Mouse (Mus musculus) intestine, embryonic 14.5 days (tissue): ENCODE results near the gene Zfp839. TPM values are rescaled to one million over a fixed set of nuclear protein-coding genes. Genes with fewer than 3 reads are reported as not detected.
A peak's percentile ranks its signal among the peaks of the same experiment; 100 is the strongest.
"Not testable (repeated sequence)": the region's sequence is repeated elsewhere in the genome, so short reads cannot be mapped to it uniquely, and the experiment has no call there.

Experiments
- ATAC-seq: fragments of 200-750 bp; cut with Nextera tagmentation; replicated peaks from 2 replicates; pipeline ENCODE4 v1.8.0; 2017; ENCODE audit warnings: low read depth, moderate number of reproducible peaks, moderate TSS enrichment, moderate library complexity; ENCODE audit not compliant: low FRiP score, low TSS enrichment
- DNase-seq: peaks from one replicate; pipeline ENCODE4 v3.0.0-alpha.2; 2018; ENCODE audit warnings: low spot score
- H3K27ac ChIP-seq: fragments of 300-500 bp; sonication (generic); 2 replicates; pipeline ENCODE4 v1.5.1; 2014; ENCODE audit warnings: low read depth, mild to moderate bottlenecking, control low read depth
- H3K27me3 ChIP-seq: fragments of 300-500 bp; sonication (generic); replicated peaks from 2 replicates; pipeline ENCODE4 v1.6.1; 2014; ENCODE audit warnings: low read length, control low read depth; ENCODE audit not compliant: control insufficient read depth, insufficient read depth
- H3K36me3 ChIP-seq: fragments of 300-500 bp; sonication (generic); 2 replicates; pipeline ENCODE4 v1.6.1; 2014; ENCODE audit warnings: low read length, control low read depth; ENCODE audit not compliant: control insufficient read depth, insufficient read depth
- H3K4me1 ChIP-seq: fragments of 300-500 bp; sonication (generic); replicated peaks from 2 replicates; pipeline ENCODE4 v1.6.1; 2014; ENCODE audit warnings: low read length, control low read depth, mixed read lengths; ENCODE audit not compliant: control insufficient read depth, insufficient read depth
- H3K4me2 ChIP-seq: fragments of 300-500 bp; sonication (generic); 2 replicates; pipeline ENCODE4 v1.6.1; 2014; ENCODE audit warnings: low read length
- H3K4me3 ChIP-seq: fragments of 300-500 bp; sonication (generic); 2 replicates; pipeline ENCODE4 v1.5.1; 2014; ENCODE audit warnings: low read depth, low read length, control low read depth, mixed read lengths
- H3K9ac ChIP-seq: fragments of 300-500 bp; sonication (generic); 2 replicates; pipeline ENCODE4 v1.6.1; 2014; ENCODE audit warnings: mild to moderate bottlenecking, low read length
- H3K9me3 ChIP-seq: fragments of 300-500 bp; sonication (generic); 2 replicates; pipeline ENCODE4 v1.6.1; 2016; ENCODE audit warnings: low read length, control low read depth; ENCODE audit not compliant: control insufficient read depth
- WGBS: fragments of 180-500 bp; shearing (Covaris S2); extraction: QIAGEN DNeasy Blood & Tissue Kit; methylation state at CpG from one replicate; pipeline ENCODE4 v1.1.7; 2014; 5-methylcytosine and 5-hydroxymethylcytosine counted together
- polyA plus RNA-seq: library from polyadenylated mRNA; unstranded; fragments of >200 nt; fragmentation: Nextera tagmentation; extraction: Ambion mirVana; gene quantifications from 2 replicates; pipeline ENCODE4 v1.2.1, GENCODE M21; 2014

Gene Zfp839
- polyA plus RNA-seq, 1 experiment from 2014 or later, result 5.4 TPM

DNA sequence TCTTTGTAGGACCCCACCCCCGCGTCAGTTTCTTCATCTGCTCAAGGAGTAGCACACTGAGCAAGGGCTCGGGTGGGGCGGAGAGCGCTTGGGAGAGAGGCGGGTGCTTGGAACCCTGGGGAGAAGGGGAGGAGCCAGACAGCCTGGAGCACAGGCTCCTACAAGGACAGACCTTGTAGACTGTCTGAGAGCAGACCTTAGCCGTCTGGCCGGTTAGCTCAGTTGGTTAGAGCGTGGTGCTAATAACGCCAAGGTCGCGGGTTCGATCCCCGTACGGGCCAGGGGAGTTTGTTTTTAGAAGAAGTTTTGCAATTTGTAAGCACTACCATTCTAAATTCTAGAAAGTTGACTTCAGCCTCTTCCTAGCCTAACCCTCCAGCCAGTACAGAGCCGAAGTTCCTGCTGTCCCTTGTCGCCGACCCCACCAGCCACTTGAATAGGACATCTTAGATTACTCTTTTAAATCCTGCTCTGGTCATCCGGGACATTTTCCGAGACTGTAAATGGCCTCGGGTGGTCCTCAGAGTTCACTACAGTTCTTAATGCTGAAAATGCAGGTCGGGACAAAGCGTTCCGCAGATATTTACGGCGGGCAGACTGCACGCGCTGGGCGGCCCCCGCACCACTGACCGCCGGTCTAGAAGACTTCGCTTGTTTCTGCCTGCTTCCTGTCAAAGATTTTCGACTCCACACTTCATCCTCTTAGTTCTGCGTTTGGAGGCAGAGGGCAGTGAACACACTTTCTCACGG is 4.7 kb upstream of the Zfp839 start:
- Histone ChIP-seq H3K27me3 (no peaks in the 10 kb centered on the region), H3K4me2 (peak overlapping the region; percentile 69), H3K9ac (peak overlapping the region; percentile 41), H3K36me3 (no peaks in the 10 kb centered on the region), H3K4me3 (peak overlapping the region; percentile 64), H3K27ac (peak overlapping the region; percentile 60), H3K9me3 (no peaks in the 10 kb centered on the region), H3K4me1 (peaks cover 13% of the 10 kb centered on the region)
- under 1% methylated on average over 36 of the region's 36 CpGs for WGBS
- DNase-seq, result peak; percentile 100
- peak; percentile 91 for ATAC-seq

DNA sequence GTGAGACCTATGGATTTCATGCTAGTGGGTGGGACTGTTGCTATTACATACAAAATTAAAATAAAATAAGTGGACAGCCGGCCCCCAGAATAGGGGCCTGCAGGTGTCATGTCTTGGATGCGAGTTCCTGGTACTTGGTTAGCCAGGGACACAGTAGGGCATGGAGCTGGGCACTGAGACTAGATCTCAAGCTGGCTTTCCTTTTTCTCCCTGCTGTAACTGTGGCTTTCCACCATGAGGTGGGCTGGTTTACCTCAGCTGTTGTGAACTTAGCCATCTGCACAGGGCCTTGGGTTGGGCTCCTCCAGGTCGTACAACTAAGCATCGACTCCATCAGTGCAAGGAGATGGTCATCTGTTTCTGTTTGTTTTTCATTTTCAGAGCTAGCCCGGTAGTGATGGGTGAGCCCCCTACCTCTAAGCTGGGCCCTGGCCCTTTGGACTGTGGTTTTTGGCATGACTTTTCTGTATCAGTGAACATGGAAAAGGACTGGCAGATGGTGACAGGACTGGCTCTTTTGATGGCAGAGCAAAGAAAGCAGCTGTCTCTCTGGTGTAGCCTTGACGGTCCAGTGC is 3.8 kb upstream of the Zfp839 start:
- WGBS, result 68% methylated on average over 6 of the region's 6 CpGs
- Histone ChIP-seq H3K4me2 (peak overlapping the region; percentile 69), H3K36me3 (no peaks in the 10 kb centered on the region), H3K9me3 (no peaks in the 10 kb centered on the region), H3K9ac (no peak overlapping the region; the same call in 1 of the 2 replicates), H3K27me3 (no peaks in the 10 kb centered on the region), H3K4me3 (peak overlapping the region; percentile 64), H3K4me1 (peaks cover 17% of the 10 kb centered on the region), H3K27ac (no peak overlapping the region)
- ATAC-seq, result no peak
- no peak for DNase-seq

DNA sequence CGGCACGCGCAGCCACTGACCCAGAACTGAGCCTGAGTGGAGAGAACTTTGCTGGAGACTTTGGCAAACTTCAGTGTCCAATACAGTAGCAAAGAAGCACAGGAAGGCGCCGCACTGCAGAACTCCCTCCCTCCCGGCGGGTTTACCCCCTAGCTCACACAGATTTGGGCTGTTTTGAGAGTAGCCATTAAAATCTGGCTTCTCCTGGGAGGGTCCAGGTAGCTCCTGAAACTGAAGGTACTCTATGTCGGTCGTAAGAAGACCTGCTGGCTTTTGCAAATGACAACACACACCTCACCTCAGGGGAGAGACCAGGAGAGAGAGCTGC is 840 bp downstream of the Zfp839 start:
- H3K4me1 ChIP-seq, result peaks cover 24% of the 10 kb centered on the region
- 14% methylated on average over 9 of the region's 9 CpGs for WGBS
- ATAC-seq (no peak), DNase-seq (peak; percentile 54)
- no peaks in the 10 kb centered on the region for H3K9me3 ChIP-seq
- H3K27ac ChIP-seq, result peak overlapping the region; percentile 82
- H3K36me3 ChIP-seq, result peaks cover 11% of the 10 kb centered on the region
- peak overlapping the region; percentile 66 for H3K4me3 ChIP-seq
- peak overlapping the region; percentile 69 for H3K4me2 ChIP-seq
- H3K27me3 ChIP-seq, result no peaks in the 10 kb centered on the region
- H3K9ac ChIP-seq, result peak overlapping the region; percentile 86

DNA sequence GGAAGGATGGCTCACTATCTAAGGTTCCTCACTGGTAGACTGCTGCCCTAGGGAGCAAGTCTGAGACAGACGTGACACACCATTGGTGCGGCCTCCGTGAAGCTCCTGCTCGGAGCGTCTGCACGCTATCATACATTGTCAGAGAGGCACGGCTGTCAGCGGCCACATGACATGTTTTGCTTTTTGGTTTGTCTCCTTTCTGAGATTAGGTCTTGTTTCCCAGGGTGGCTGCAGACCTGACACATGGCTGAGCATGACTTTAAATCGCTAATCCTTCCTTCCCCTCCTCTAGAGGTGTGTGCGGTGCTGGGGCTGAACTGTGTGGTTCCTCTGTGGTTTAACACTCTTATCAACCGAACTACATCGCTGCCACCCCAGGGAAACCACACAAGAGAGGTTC is 1.4 kb downstream of the Zfp839 start:
- H3K9ac ChIP-seq, result no peak overlapping the region; the same call in 1 of the 2 replicates
- no peaks in the 10 kb centered on the region for H3K9me3 ChIP-seq
- H3K4me3 ChIP-seq, result peak overlapping the region; percentile 66; the same call in 1 of the 2 replicates
- H3K27ac ChIP-seq, result no peak overlapping the region
- H3K4me2 ChIP-seq, result peak overlapping the region; percentile 69
- WGBS, result 70% methylated on average over 12 of the region's 12 CpGs
- H3K4me1 ChIP-seq, result peaks cover 19% of the 10 kb centered on the region
- no peaks in the 10 kb centered on the region for H3K27me3 ChIP-seq
- peaks cover 16% of the 10 kb centered on the region for H3K36me3 ChIP-seq
- DNase-seq (no peak), ATAC-seq (no peak)

DNA sequence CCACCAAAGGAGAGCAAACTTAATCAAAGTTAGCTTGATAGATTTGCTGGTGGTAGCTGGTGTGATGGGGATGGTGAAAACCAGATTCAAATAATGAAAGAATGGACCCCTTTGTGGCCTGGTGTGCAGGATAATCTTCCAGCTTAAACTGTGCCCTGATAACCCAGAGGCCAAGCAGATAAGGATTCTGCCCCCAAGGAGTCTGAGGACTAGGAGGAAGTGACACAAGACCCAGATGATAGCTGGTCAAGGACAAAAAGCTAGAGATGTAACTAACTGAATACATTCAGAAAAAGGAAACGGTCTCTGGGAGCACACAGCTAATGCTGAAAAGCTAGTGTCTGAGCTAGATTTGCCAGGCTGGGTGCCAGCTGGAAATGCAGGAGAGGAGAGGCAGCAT is 1.9 kb downstream of the Zfp839 start:
- H3K27me3 ChIP-seq, result no peaks in the 10 kb centered on the region
- 62% methylated on average over 1 of the region's 1 CpGs for WGBS
- no peak for ATAC-seq
- no peak for DNase-seq
- H3K9me3 ChIP-seq, result no peaks in the 10 kb centered on the region
- peaks cover 18% of the 10 kb centered on the region for H3K36me3 ChIP-seq
- no peak overlapping the region for H3K27ac ChIP-seq
- no peak overlapping the region for H3K4me2 ChIP-seq
- H3K4me3 ChIP-seq, result no peak overlapping the region
- H3K4me1 ChIP-seq, result peaks cover 19% of the 10 kb centered on the region
- no peak overlapping the region for H3K9ac ChIP-seq

DNA sequence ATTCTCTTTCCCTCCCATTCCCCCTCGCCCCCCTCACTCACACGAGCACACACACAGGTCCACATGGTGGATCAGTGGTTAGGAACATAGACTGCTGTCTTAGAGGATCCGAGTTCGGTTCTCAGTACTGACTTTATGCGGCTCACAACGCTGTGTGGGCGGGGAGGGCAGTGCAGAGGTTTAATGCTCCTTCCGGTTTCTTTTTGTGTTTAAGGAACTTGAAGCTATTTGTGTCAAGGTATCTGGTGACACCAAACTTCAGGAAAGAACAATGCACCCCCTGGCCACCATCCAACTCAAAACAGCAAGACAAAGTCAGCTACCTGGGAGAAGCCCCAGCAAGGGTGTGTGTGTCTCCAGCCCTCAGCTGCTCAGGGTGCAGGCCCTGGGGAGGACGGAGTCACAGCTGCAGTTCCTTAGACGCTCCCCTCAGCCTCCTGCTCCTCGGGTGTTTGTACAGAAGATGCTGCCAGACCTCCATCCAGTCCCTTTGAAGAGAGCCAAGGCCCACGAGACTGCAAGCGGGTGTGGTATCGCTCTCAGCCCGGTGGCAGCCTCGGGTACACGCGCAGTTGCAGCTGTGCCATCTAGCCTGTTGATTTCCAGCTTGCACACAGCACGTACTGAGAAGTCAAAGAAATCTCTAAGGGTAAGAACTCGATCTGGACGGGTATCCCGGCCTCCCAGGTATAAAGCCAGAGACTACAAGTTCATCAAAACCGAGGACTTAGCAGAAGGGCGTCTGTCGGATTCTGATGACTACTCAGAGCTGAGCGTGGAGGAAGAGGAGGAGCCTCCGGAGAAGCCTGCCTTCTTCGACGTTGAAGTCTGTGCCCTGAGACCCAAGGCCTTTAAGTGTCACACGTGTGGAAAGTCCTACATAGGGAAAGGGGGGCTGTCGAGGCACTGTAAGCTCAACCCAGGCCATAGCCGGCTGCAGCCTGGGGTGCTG is 5.0 kb downstream of the Zfp839 start:
- no peak for ATAC-seq
- H3K9ac ChIP-seq, result no peak overlapping the region
- H3K27ac ChIP-seq, result no peak overlapping the region
- no peak overlapping the region for H3K4me3 ChIP-seq
- H3K4me2 ChIP-seq, result no peak overlapping the region
- no peak for DNase-seq
- no peaks in the 10 kb centered on the region for H3K9me3 ChIP-seq
- WGBS, result 89% methylated on average over 32 of the region's 32 CpGs
- H3K4me1 ChIP-seq, result peaks cover 13% of the 10 kb centered on the region; the same call in 1 of the 2 replicates
- H3K36me3 ChIP-seq, result peaks cover 21% of the 10 kb centered on the region
- H3K27me3 ChIP-seq, result no peaks in the 10 kb centered on the region

DNA sequence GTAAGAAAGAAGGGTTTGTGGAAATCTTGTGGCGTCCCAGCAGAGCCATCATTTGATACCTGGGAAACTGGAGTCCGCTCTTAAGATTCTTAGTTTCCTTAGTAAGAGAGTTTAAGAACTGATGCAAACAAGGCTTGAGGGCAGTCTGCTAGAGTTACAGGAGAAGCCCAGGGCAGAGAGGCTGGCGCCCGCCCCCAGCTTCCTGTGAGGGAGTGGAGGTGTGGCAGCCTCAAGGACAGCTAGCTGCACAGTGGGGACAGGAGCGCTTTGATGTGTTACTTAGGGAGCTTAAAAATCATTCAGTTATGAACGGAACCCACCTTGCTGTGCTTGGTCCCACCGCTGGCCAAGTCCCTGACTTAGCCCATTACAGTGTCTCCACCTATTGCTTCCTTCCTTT is 7.1 kb downstream of the Zfp839 start:
- 82% methylated on average over 7 of the region's 7 CpGs for WGBS
- H3K4me3 ChIP-seq, result no peak overlapping the region
- no peaks in the 10 kb centered on the region for H3K9me3 ChIP-seq
- ATAC-seq (no peak), DNase-seq (no peak)
- no peak overlapping the region for H3K4me2 ChIP-seq
- no peaks in the 10 kb centered on the region for H3K4me1 ChIP-seq
- no peaks in the 10 kb centered on the region for H3K27me3 ChIP-seq
- no peak overlapping the region for H3K27ac ChIP-seq
- no peak overlapping the region for H3K9ac ChIP-seq
- H3K36me3 ChIP-seq, result peaks cover 35% of the 10 kb centered on the region

DNA sequence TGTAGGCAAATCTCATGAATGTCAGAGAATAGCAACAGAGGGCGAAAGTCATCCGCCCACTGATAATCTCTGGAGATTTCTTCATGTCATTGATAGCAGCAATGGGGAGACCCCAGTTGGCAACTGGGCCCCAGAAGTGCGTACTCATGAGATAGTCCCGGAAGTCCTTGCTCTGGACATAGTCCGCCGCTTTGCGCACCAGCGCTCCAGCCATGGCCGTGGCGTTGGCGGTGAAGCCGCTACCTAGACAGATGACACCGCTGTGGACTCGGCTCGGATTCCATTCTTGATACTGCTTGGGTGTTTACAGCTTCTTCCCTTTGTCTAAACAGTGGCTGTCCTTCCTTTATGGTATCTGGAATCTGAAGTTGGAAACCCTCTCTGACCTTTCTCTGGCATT is 8.6 kb downstream of the Zfp839 start:
- ATAC-seq, H3K9ac ChIP-seq, H3K4me3 ChIP-seq, H3K4me2 ChIP-seq, H3K9me3 ChIP-seq, H3K4me1 ChIP-seq, H3K27ac ChIP-seq, H3K27me3 ChIP-seq, DNase-seq: not testable (repeated sequence)
- WGBS, result 88% methylated on average over 15 of the region's 15 CpGs
- H3K36me3 ChIP-seq, result peaks cover 39% of the 10 kb centered on the region
